Mouse (Mus musculus) small intestine, adult 2 months (tissue): ENCODE measurements at regions not wholly inside any gene's neighbourhood (a gene's known extent, or its start where the extent isn't known, plus 50 kb on each side); places are given as distances from the start of the nearest gene placed in this dataset.

ENCODE experiments used
- CTCF ChIP-seq: fragments of 200-500 bp; IDR thresholded peaks from 2 replicates; pipeline ENCODE4 v1.5.1; 2012; ENCODE audit warnings: low read depth, mild to moderate bottlenecking, control low read depth, inconsistent platforms, low read length, moderate library complexity, mixed read lengths; ENCODE audit not compliant: insufficient replicate concordance, insufficient read length; ENCODE audit errors: extremely low read depth
- POLR2A ChIP-seq: fragments of 200-500 bp; IDR thresholded peaks from 2 replicates; pipeline ENCODE4 v1.6.1; 2012; ENCODE audit warnings: low read depth, mild to moderate bottlenecking, control low read depth, inconsistent platforms, low read length, moderate library complexity

DNA sequence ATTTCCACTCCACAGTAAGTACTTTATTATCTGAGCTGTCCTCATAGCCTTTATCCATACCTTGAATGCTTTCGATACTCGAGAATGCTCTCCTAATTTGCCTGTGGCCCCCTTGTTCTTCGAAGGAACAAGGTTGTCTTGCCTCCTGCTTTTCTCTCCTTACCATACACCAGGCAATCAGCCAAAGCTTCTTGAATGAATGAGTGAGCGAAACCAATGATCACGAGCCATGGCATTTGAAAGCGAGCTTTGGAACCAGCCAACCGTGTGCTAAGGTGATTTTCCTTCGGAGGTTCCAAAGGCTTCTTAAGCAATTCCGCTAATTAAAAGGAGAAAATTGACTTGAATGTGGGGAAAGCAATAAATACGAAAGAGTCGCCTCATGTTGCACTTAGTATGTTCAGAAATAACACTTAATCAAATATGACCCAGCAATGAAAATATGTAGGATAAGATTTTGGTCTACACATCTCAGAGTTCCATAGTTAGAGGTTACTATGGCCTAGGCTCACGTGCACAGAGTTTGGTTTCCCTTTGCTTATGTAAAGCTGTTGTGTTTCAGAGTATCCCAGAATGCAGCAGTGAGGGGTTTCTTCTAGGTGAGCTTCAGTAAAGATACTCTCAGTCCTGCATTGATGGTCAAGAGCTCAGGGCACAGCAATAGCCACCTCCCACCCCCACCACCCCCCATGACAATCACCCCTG, 160.9 kb downstream of the Sox4 start:
- TF ChIP-seq CTCF: no peak
- no peak for TF ChIP-seq POLR2A
